Mouse (Mus musculus): ENCODE measurements around the gene Cdc42bpa. TPM values are rescaled to one million over a fixed set of nuclear protein-coding genes. Genes with fewer than 3 reads are reported as not detected.

Gene Cdc42bpa
- polyA plus RNA-seq, 1 experiment from 2014 or later, result 34.5 TPM

DNA sequence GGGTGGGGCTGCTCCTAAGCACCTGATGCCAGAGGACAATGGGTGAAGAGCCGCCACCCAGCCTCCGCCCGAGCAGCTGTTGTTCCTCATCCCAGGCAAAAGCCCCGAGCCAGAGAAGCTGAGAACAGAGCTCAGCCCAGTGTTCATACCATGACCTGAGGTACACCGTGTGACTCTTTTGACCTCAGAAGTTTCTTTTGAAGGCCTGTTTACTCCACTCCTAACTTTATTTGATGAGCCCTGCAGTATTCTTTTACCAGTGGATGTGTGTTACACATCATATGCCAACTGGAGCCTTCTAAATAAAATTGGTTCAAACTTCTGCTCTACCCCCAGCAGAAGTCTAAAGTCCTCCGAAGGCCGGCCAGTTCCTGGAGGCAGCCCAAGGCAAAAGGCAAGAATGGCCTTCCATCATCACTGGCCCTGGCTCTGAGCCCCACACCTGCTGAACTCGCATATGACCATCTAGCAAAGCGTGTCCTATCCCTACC, 250.6 kb downstream of the Cdc42bpa start:
- no peak for ATAC-seq

DNA sequence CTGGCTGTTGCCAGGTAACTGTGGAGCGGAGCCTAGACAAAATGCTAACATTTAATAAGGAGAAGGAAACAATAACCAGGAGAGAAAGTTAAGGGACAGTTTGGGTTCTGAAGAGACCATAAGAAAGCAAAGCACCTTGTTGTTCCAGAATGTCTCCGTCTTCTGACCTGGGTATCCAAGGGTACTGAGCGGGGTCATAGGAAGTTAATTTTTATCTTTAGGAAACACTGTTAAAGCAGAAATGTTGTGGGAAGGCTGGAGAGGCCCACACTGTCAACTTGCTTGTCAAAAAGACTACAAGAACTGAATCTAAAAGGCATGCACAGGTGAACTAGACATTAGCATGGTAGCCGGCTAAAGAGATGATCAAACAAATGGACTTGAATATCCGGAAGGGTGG, 252.6 kb downstream of the Cdc42bpa start:
- no peak overlapping the region for H3K27ac ChIP-seq (ENCODE audit: low read depth, low read length)
- no peaks in the 10 kb centered on the region for H3K4me1 ChIP-seq (ENCODE audit: control insufficient read depth, insufficient read depth, low read depth, low read length)
- no peak for ATAC-seq
- WGBS, result 90% methylated on average over 5 of the region's 5 CpGs
- no peak overlapping the region for H3K4me2 ChIP-seq (ENCODE audit: low read length)
- H3K9me3 ChIP-seq (ENCODE audit: control insufficient read depth, low read length), result no peaks in the 10 kb centered on the region
- no peaks in the 10 kb centered on the region for H3K36me3 ChIP-seq (ENCODE audit: control insufficient read depth, insufficient read depth, low read length)
- no peaks in the 10 kb centered on the region for H3K27me3 ChIP-seq (replicated peaks; ENCODE audit: control insufficient read depth, insufficient read depth, low read length)
- no peak overlapping the region for H3K9ac ChIP-seq (ENCODE audit: low read depth, low read length)
- no peak overlapping the region for H3K4me3 ChIP-seq (ENCODE audit: low read length)

More for the DNA sequence above, 250.6 kb downstream of the Cdc42bpa start:
- no peak overlapping the region for H3K27ac ChIP-seq (ENCODE audit: low read depth, low read length)
- H3K4me1 ChIP-seq (ENCODE audit: control insufficient read depth, insufficient read depth, low read depth, low read length), result no peaks in the 10 kb centered on the region
- no peak overlapping the region for H3K4me3 ChIP-seq (ENCODE audit: low read length)
- no peaks in the 10 kb centered on the region for H3K9me3 ChIP-seq (ENCODE audit: control insufficient read depth, low read length)
- no peak overlapping the region for H3K9ac ChIP-seq (ENCODE audit: low read depth, low read length)
- 82% methylated on average over 9 of the region's 9 CpGs for WGBS
- no peak overlapping the region for H3K4me2 ChIP-seq (ENCODE audit: low read length)
- H3K36me3 ChIP-seq (ENCODE audit: control insufficient read depth, insufficient read depth, low read length), result no peaks in the 10 kb centered on the region
- H3K27me3 ChIP-seq (replicated peaks; ENCODE audit: control insufficient read depth, insufficient read depth, low read length), result no peaks in the 10 kb centered on the region

DNA sequence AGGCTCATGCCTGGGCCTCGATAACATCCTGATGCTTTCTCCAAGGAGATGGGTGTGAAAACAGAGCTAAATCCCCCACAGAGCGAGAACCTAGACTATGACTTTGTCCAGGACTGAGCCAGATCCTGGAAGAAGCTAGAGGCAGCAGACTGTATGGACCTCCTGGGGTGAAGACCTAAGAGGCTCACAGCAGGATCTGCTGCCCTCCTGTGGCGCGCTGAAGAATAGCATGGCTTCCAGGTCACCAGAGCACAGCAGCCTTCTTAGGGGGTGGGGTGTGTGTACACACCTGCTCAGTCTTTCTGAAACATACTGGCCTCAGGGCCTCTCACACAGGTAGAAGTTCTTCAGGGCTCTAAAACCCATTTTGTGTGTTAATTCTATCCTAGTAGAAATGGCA, 254.8 kb downstream of the Cdc42bpa start:
- no peaks in the 10 kb centered on the region for H3K4me1 ChIP-seq (ENCODE audit: control insufficient read depth, insufficient read depth, low read depth, low read length)
- H3K4me3 ChIP-seq (ENCODE audit: low read length), result no peak overlapping the region
- no peaks in the 10 kb centered on the region for H3K9me3 ChIP-seq (ENCODE audit: control insufficient read depth, low read length)
- ATAC-seq, result peak; percentile 50; the same call in 1 of the 2 replicates
- H3K9ac ChIP-seq (ENCODE audit: low read depth, low read length), result no peak overlapping the region
- H3K27ac ChIP-seq (ENCODE audit: low read depth, low read length), result no peak overlapping the region
- H3K4me2 ChIP-seq (ENCODE audit: low read length), result no peak overlapping the region
- H3K27me3 ChIP-seq (replicated peaks; ENCODE audit: control insufficient read depth, insufficient read depth, low read length), result no peaks in the 10 kb centered on the region
- H3K36me3 ChIP-seq (ENCODE audit: control insufficient read depth, insufficient read depth, low read length), result no peaks in the 10 kb centered on the region
- 23% methylated on average over 4 of the region's 4 CpGs for WGBS

Other genes with a start within 250 kb of the Cdc42bpa start
- 0.10 TPM in 1 of 2 replicates, not detected in the other for gene Kif28, start 215.2 kb upstream of the Cdc42bpa start, polyA plus RNA-seq (2015; fragmentation: Nextera tagmentation; extraction: Ambion mirVana)
- 0.13 TPM in 1 of 2 replicates, not detected in the other for gene Gm10518, start 157.1 kb upstream of the Cdc42bpa start, polyA plus RNA-seq (2015; fragmentation: Nextera tagmentation; extraction: Ambion mirVana)
- 13.5 and 13.8 TPM in 2 replicates for gene Ahctf1, start 156.8 kb upstream of the Cdc42bpa start, polyA plus RNA-seq (2015; fragmentation: Nextera tagmentation; extraction: Ambion mirVana)
- 4.8 and 5.9 TPM in 2 replicates for gene Coq8a, start 239.1 kb downstream of the Cdc42bpa start, polyA plus RNA-seq (2015; fragmentation: Nextera tagmentation; extraction: Ambion mirVana)

Measured in hindbrain, embryonic 16.5 days (tissue).